Mouse (Mus musculus): ENCODE results near the gene Ticam1. TPM values are rescaled to one million over a fixed set of nuclear protein-coding genes. Genes with fewer than 3 reads are reported as not detected.

Ticam1 gene
- polyA plus RNA-seq, 1 experiment from 2014 or later: 1.5 TPM

GRCm38 (mm10) chr17:56292531-56293222 is 16.1 kb upstream of the Ticam1 start, which contains the start of gene Plin3:
Plin3 (minus strand) TSS chr17:56292873.
- Histone ChIP-seq H3K9ac (ENCODE audit: low read depth, low read length) (no peak within 1 kb of the TSS), H3K36me3 (ENCODE audit: control insufficient read depth, insufficient read depth, low read length) (no peaks in the 10 kb centered on the region), H3K9me3 (ENCODE audit: control insufficient read depth, low read length) (no peaks in the 10 kb centered on the region), H3K4me1 (ENCODE audit: control insufficient read depth, insufficient read depth, low read depth, low read length) (peaks cover 10% of the 10 kb centered on the region), H3K4me2 (ENCODE audit: low read length) (no peak within 1 kb of the TSS), H3K27ac (ENCODE audit: low read depth, low read length) (no peak within 1 kb of the TSS), H3K27me3 (replicated peaks; ENCODE audit: control insufficient read depth, insufficient read depth, low read length) (no peaks in the 10 kb centered on the region), H3K4me3 (ENCODE audit: low read length) (no peak within 1 kb of the TSS)
- ATAC-seq: no peak
- WGBS: 89% methylated on average over 4 of the region's 4 CpGs

GRCm38 (mm10) chr17:56291826-56292475 is 15.4 kb upstream of the Ticam1 start:
- no peaks in the 10 kb centered on the region for H3K9me3 ChIP-seq (ENCODE audit: control insufficient read depth, low read length)
- H3K9ac ChIP-seq (ENCODE audit: low read depth, low read length): no peak overlapping the region
- ATAC-seq: no peak
- H3K4me3 ChIP-seq (ENCODE audit: low read length): no peak overlapping the region
- H3K27ac ChIP-seq (ENCODE audit: low read depth, low read length): no peak overlapping the region; the same call in 1 of the 2 replicates
- no peaks in the 10 kb centered on the region for H3K27me3 ChIP-seq (replicated peaks; ENCODE audit: control insufficient read depth, insufficient read depth, low read length)
- no peak overlapping the region for H3K4me2 ChIP-seq (ENCODE audit: low read length)
- peaks cover 10% of the 10 kb centered on the region for H3K4me1 ChIP-seq (ENCODE audit: control insufficient read depth, insufficient read depth, low read depth, low read length)
- 59% methylated on average over 7 of the region's 7 CpGs for WGBS
- no peaks in the 10 kb centered on the region for H3K36me3 ChIP-seq (ENCODE audit: control insufficient read depth, insufficient read depth, low read length)

- H3K4me2 ChIP-seq (ENCODE audit: low read length): peak overlapping the region; percentile 47
- H3K4me3 ChIP-seq (ENCODE audit: low read length): peak overlapping the region; percentile 15
- no peaks in the 10 kb centered on the region for H3K9me3 ChIP-seq (ENCODE audit: control insufficient read depth, low read length)
- H3K9ac ChIP-seq (ENCODE audit: low read depth, low read length): peak overlapping the region; percentile 11
- WGBS: 1% methylated on average over 16 of the region's 16 CpGs
- peaks cover 10% of the 10 kb centered on the region for H3K4me1 ChIP-seq (ENCODE audit: control insufficient read depth, insufficient read depth, low read depth, low read length)
- peak; percentile 85 for ATAC-seq
- H3K27me3 ChIP-seq (replicated peaks; ENCODE audit: control insufficient read depth, insufficient read depth, low read length): no peaks in the 10 kb centered on the region
- no peak overlapping the region; the same call in 1 of the 2 replicates for H3K27ac ChIP-seq (ENCODE audit: low read depth, low read length)
- H3K36me3 ChIP-seq (ENCODE audit: control insufficient read depth, insufficient read depth, low read length): no peaks in the 10 kb centered on the region
Measured at GRCm38 (mm10) chr17:56291171-56291511, 14.6 kb upstream of the Ticam1 start.

- Histone ChIP-seq H3K4me2 (ENCODE audit: low read length) (peak overlapping the region; percentile 47), H3K36me3 (ENCODE audit: control insufficient read depth, insufficient read depth, low read length) (no peaks in the 10 kb centered on the region), H3K27ac (ENCODE audit: low read depth, low read length) (peak overlapping the region; percentile 67), H3K4me1 (ENCODE audit: control insufficient read depth, insufficient read depth, low read depth, low read length) (peaks cover 10% of the 10 kb centered on the region), H3K4me3 (ENCODE audit: low read length) (peak overlapping the region; percentile 34), H3K9ac (ENCODE audit: low read depth, low read length) (peak overlapping the region; percentile 45), H3K9me3 (ENCODE audit: control insufficient read depth, low read length) (no peaks in the 10 kb centered on the region), H3K27me3 (replicated peaks; ENCODE audit: control insufficient read depth, insufficient read depth, low read length) (no peaks in the 10 kb centered on the region)
- ATAC-seq: peak; percentile 67
- 3% methylated on average over 17 of the region's 17 CpGs for WGBS
Measured at GRCm38 (mm10) chr17:56290388-56291170, 14.0 kb upstream of the Ticam1 start.

- Histone ChIP-seq H3K9me3 (ENCODE audit: control insufficient read depth, low read length) (no peaks in the 10 kb centered on the region), H3K9ac (ENCODE audit: low read depth, low read length) (peak overlapping the region; percentile 45; the same call in 1 of the 2 replicates), H3K4me3 (ENCODE audit: low read length) (peak overlapping the region; percentile 34), H3K4me1 (ENCODE audit: control insufficient read depth, insufficient read depth, low read depth, low read length) (peaks cover 10% of the 10 kb centered on the region), H3K36me3 (ENCODE audit: control insufficient read depth, insufficient read depth, low read length) (no peaks in the 10 kb centered on the region), H3K4me2 (ENCODE audit: low read length) (peak overlapping the region; percentile 47), H3K27me3 (replicated peaks; ENCODE audit: control insufficient read depth, insufficient read depth, low read length) (no peaks in the 10 kb centered on the region), H3K27ac (ENCODE audit: low read depth, low read length) (peak overlapping the region; percentile 67)
- 7% methylated on average over 23 of the region's 23 CpGs for WGBS
- no peak for ATAC-seq
Measured at GRCm38 (mm10) chr17:56289371-56290331, 13.1 kb upstream of the Ticam1 start.

- 62% methylated on average over 3 of the region's 3 CpGs for WGBS
- H3K4me1 ChIP-seq (ENCODE audit: control insufficient read depth, insufficient read depth, low read depth, low read length): peaks cover 10% of the 10 kb centered on the region
- H3K9ac ChIP-seq (ENCODE audit: low read depth, low read length): no peak overlapping the region
- H3K36me3 ChIP-seq (ENCODE audit: control insufficient read depth, insufficient read depth, low read length): no peaks in the 10 kb centered on the region
- H3K9me3 ChIP-seq (ENCODE audit: control insufficient read depth, low read length): no peaks in the 10 kb centered on the region
- no peaks in the 10 kb centered on the region for H3K27me3 ChIP-seq (replicated peaks; ENCODE audit: control insufficient read depth, insufficient read depth, low read length)
- no peak for ATAC-seq
- H3K4me2 ChIP-seq (ENCODE audit: low read length): no peak overlapping the region; the same call in 1 of the 2 replicates
- H3K27ac ChIP-seq (ENCODE audit: low read depth, low read length): no peak overlapping the region
- no peak overlapping the region for H3K4me3 ChIP-seq (ENCODE audit: low read length)
Measured at GRCm38 (mm10) chr17:56288866-56289265, 12.3 kb upstream of the Ticam1 start.

GRCm38 (mm10) chr17:56287830-56288229 is 11.2 kb upstream of the Ticam1 start:
- Histone ChIP-seq H3K4me2 (ENCODE audit: low read length) (no peak overlapping the region), H3K4me1 (ENCODE audit: control insufficient read depth, insufficient read depth, low read depth, low read length) (peaks cover 10% of the 10 kb centered on the region), H3K27me3 (replicated peaks; ENCODE audit: control insufficient read depth, insufficient read depth, low read length) (no peaks in the 10 kb centered on the region), H3K4me3 (ENCODE audit: low read length) (no peak overlapping the region), H3K9ac (ENCODE audit: low read depth, low read length) (no peak overlapping the region), H3K27ac (ENCODE audit: low read depth, low read length) (no peak overlapping the region), H3K9me3 (ENCODE audit: control insufficient read depth, low read length) (no peaks in the 10 kb centered on the region), H3K36me3 (ENCODE audit: control insufficient read depth, insufficient read depth, low read length) (no peaks in the 10 kb centered on the region)
- ATAC-seq: no peak
- WGBS: 69% methylated on average over 3 of the region's 3 CpGs

GRCm38 (mm10) chr17:56285995-56286394 is 9.4 kb upstream of the Ticam1 start:
- WGBS: 97% methylated on average over 11 of the region's 11 CpGs

More at GRCm38 (mm10) chr17:56285995-56286394, 9.4 kb upstream of the Ticam1 start:
- no peaks in the 10 kb centered on the region for H3K9me3 ChIP-seq (ENCODE audit: control insufficient read depth, low read length)
- no peak overlapping the region for H3K4me3 ChIP-seq (ENCODE audit: low read length)
- H3K9ac ChIP-seq (ENCODE audit: low read depth, low read length): no peak overlapping the region
- H3K4me1 ChIP-seq (ENCODE audit: control insufficient read depth, insufficient read depth, low read depth, low read length): peaks cover 10% of the 10 kb centered on the region
- H3K27me3 ChIP-seq (replicated peaks; ENCODE audit: control insufficient read depth, insufficient read depth, low read length): no peaks in the 10 kb centered on the region
- no peaks in the 10 kb centered on the region for H3K36me3 ChIP-seq (ENCODE audit: control insufficient read depth, insufficient read depth, low read length)
- H3K27ac ChIP-seq (ENCODE audit: low read depth, low read length): no peak overlapping the region
- ATAC-seq: no peak
- H3K4me2 ChIP-seq (ENCODE audit: low read length): no peak overlapping the region
